In genomic region chr2:31123493-31123892, GRCm38 (mm10) we compare ENCODE assay signal across 34 mouse cellular contexts. TPM values are rescaled to one million over a fixed set of nuclear protein-coding genes. Genes with fewer than 3 reads are reported as not detected.
A peak's percentile ranks its signal among the peaks of the same experiment; 100 is the strongest.
DNase-seq lines count a peak whose midpoint lies in the region; ATAC-seq and TF ChIP-seq lines count a peak whose summit lies in the region.
"Had no signal": no experiment of that assay in that cellular context is flagged by ENCODE, and none has a peak within 500 bp of the region (broad histone marks: within the 10 kb centered on the region; RNA-seq: fewer than 3 reads in every experiment).

No protein-coding gene starts in this region.

- no peak for TF ChIP-seq CTCF in cerebellum, adult 2 months (IDR thresholded peaks at IDR 0.05; ENCODE audit: borderline replicate concordance, insufficient read depth, low read depth, low read length)

- H3K9ac ChIP-seq in heart, embryonic 15.5 days = no peak overlapping the region
- no peak overlapping the region for H3K9ac ChIP-seq in hindbrain, embryonic 12.5 days
- H3K9ac ChIP-seq: embryonic facial prominence, embryonic 13.5 days; forebrain, embryonic 12.5 days; forebrain, postnatal 0 days; limb, embryonic 13.5 days; liver, embryonic 13.5 days; neural tube, embryonic 12.5 days had no signal

- no peaks in the 10 kb centered on the region for H3K9me3 ChIP-seq in heart, embryonic 15.5 days (replicated peaks)
- no peaks in the 10 kb centered on the region for H3K9me3 ChIP-seq in hindbrain, embryonic 12.5 days (replicated peaks)
- H3K9me3 ChIP-seq: embryonic facial prominence, embryonic 13.5 days; forebrain, embryonic 12.5 days; G1E; heart, embryonic 13.5 days; hindbrain, embryonic 10.5 days; limb, embryonic 13.5 days; liver, embryonic 13.5 days; midbrain, embryonic 10.5 days; neural tube, embryonic 12.5 days had no signal

- WGBS in cerebellum, adult 2 months = 40% methylated on average over 5 of the region's 5 CpGs
- 71% methylated on average over 5 of the region's 5 CpGs for WGBS in heart, embryonic 15.5 days
- WGBS in hindbrain, embryonic 12.5 days = 88% methylated on average over 5 of the region's 5 CpGs

- intact Hi-C loops in heart, postnatal 36 days (cut with DNase I) = no loop called here

- no peaks in the 10 kb centered on the region for H3K27me3 ChIP-seq in cerebellum, adult 2 months (ENCODE audit: control insufficient read depth, insufficient read depth, low read length)
- no peaks in the 10 kb centered on the region for H3K27me3 ChIP-seq in heart, embryonic 15.5 days
- no peaks in the 10 kb centered on the region for H3K27me3 ChIP-seq in hindbrain, embryonic 12.5 days
- H3K27me3 ChIP-seq: CH12.LX; embryonic facial prominence, embryonic 13.5 days; forebrain, embryonic 12.5 days; heart, embryonic 13.5 days; limb, embryonic 13.5 days; liver, embryonic 13.5 days; neural tube, embryonic 12.5 days had no signal

- no peak for TF ChIP-seq POLR2A in cerebellum, adult 2 months (IDR thresholded peaks at IDR 0.05; ENCODE audit: borderline replicate concordance, insufficient read depth, low read length)

- H3K36me3 ChIP-seq in heart, embryonic 15.5 days = no peaks in the 10 kb centered on the region
- H3K36me3 ChIP-seq in hindbrain, embryonic 12.5 days = no peaks in the 10 kb centered on the region
- H3K36me3 ChIP-seq: embryonic facial prominence, embryonic 13.5 days; forebrain, embryonic 12.5 days; heart, embryonic 13.5 days; hindbrain, embryonic 10.5 days; limb, embryonic 13.5 days; liver, embryonic 13.5 days; midbrain, embryonic 10.5 days; neural tube, embryonic 12.5 days had no signal

- H3K4me3 ChIP-seq in cerebellum, adult 2 months (replicated peaks; ENCODE audit: insufficient read depth, low read depth, low read length) = no peak overlapping the region
- no peak overlapping the region for H3K4me3 ChIP-seq in heart, embryonic 15.5 days
- H3K4me3 ChIP-seq in hindbrain, embryonic 12.5 days = no peak overlapping the region
- H3K4me3 ChIP-seq: embryonic facial prominence, embryonic 13.5 days; forebrain, embryonic 12.5 days; heart, embryonic 13.5 days; hindbrain, embryonic 10.5 days; layer of hippocampus, adult 2 months; limb, embryonic 13.5 days; liver, embryonic 13.5 days; midbrain, embryonic 10.5 days; neural tube, embryonic 12.5 days had no signal

- no peak overlapping the region for H3K4me2 ChIP-seq in heart, embryonic 15.5 days
- no peak overlapping the region for H3K4me2 ChIP-seq in hindbrain, embryonic 12.5 days (replicated peaks)
- H3K4me2 ChIP-seq: embryonic facial prominence, embryonic 13.5 days; forebrain, embryonic 12.5 days; heart, embryonic 13.5 days; limb, embryonic 13.5 days; liver, embryonic 13.5 days; neural tube, embryonic 12.5 days had no signal

- peak in 1 of 2 experiments; percentile 21 for DNase-seq in cerebellum, adult 2 months
- DNase-seq in cerebellum, postnatal 4 days (ENCODE audit: low spot score in 2 of 2) = no peak
- no peak for DNase-seq in heart, postnatal 36 days
- peak; percentile 64 for DNase-seq in urinary bladder, postnatal 14 days (ENCODE audit: low spot score)
- no peak for DNase-seq in urinary bladder, adult 2 months (ENCODE audit: low spot score)
- DNase-seq in layer of hippocampus, postnatal 10 days (ENCODE audit: low spot score in 2 of 2) = no peak
- DNase-seq: adrenal gland, adult 8-10 months; cerebellum, adult 9-10 months; cerebellum, postnatal 36 days; embryo, embryonic 11 days; forebrain, postnatal 0 days; gastrocnemius, postnatal 10 days; kidney, adult 18-20 months; kidney, postnatal 36 days; liver, embryonic 13.5 days; lung, adult 18-20 months; lung, postnatal 4 days; right cerebral cortex, postnatal 4 days; thymus, postnatal 4 days had no signal

- no peak for ATAC-seq in heart, embryonic 15.5 days (replicated peaks; ENCODE audit: insufficient number of reproducible peaks, insufficient read depth, low FRiP score, low read depth)
- ATAC-seq in hindbrain, embryonic 12.5 days (ENCODE audit: low FRiP score) = no peak
- ATAC-seq: forebrain, postnatal 0 days; hindbrain, embryonic 16.5 days; lung, postnatal 0 days; midbrain, embryonic 16.5 days had no signal

- H3K27ac ChIP-seq in cerebellum, adult 2 months (ENCODE audit: insufficient read depth, low read length) = 0 out of 2 replicates have a peak overlapping the region, but pooled peaks have one; percentile 17
- peak overlapping the region; percentile 81; the same call in 1 of the 2 replicates for H3K27ac ChIP-seq in heart, embryonic 15.5 days
- H3K27ac ChIP-seq in hindbrain, embryonic 12.5 days = no peak overlapping the region
- H3K27ac ChIP-seq: embryonic facial prominence, embryonic 13.5 days; forebrain, embryonic 12.5 days; hindbrain, embryonic 10.5 days; limb, embryonic 13.5 days; midbrain, embryonic 10.5 days; neural tube, embryonic 12.5 days had no signal

- H3K4me1 ChIP-seq in cerebellum, adult 2 months (ENCODE audit: control insufficient read depth, insufficient read depth, low read length) = peaks cover 57% of the 10 kb centered on the region
- H3K4me1 ChIP-seq in heart, embryonic 15.5 days (replicated peaks) = peaks cover 63% of the 10 kb centered on the region
- peaks cover 5% of the 10 kb centered on the region; the same call in 1 of the 2 replicates for H3K4me1 ChIP-seq in hindbrain, embryonic 12.5 days

RNA-seq across cellular contexts. Expression of gene Fnbp1, which starts 18.3 kb away (rescaled TPM):
- 310 and 320 TPM in 2 replicates for polyA plus RNA-seq in cerebellum, adult 2 months (2012; rRNA removed)
- polyA plus RNA-seq in heart, embryonic 15.5 days (2015; fragmentation: Nextera tagmentation; extraction: Ambion mirVana) = 16.0 and 21.8 TPM in 2 replicates
- total RNA-seq in heart, postnatal 36 days (2021) = 10 to 100 TPM; 51.7 to 57.9 TPM
- 167 and 198 TPM in 2 replicates for polyA plus RNA-seq in urinary bladder, adult 2 months (2012; rRNA removed)
- total RNA-seq in layer of hippocampus, postnatal 10 days (2021) = 10 to 100 TPM; 90.2 to 99.0 TPM
- polyA plus RNA-seq in hindbrain, embryonic 12.5 days (2016; fragmentation: Nextera tagmentation; extraction: Ambion mirVana) = 18.7 and 19.9 TPM in 2 replicates

RNA-seq across cellular contexts. Expression of gene Gpr107, which starts 28.6 kb away (rescaled TPM):
- 30.0 and 33.9 TPM in 2 replicates for polyA plus RNA-seq in cerebellum, adult 2 months (2012; rRNA removed)
- 26.4 and 31.0 TPM in 2 replicates for polyA plus RNA-seq in heart, embryonic 15.5 days (2015; fragmentation: Nextera tagmentation; extraction: Ambion mirVana)
- total RNA-seq in heart, postnatal 36 days (2021) = 10 to 100 TPM; 30.3 to 38.7 TPM
- 24.2 and 27.0 TPM in 2 replicates for polyA plus RNA-seq in urinary bladder, adult 2 months (2012; rRNA removed)
- total RNA-seq in layer of hippocampus, postnatal 10 days (2021) = 10 to 100 TPM; 50.7 to 54.5 TPM
- 43.1 and 46.6 TPM in 2 replicates for polyA plus RNA-seq in hindbrain, embryonic 12.5 days (2016; fragmentation: Nextera tagmentation; extraction: Ambion mirVana)
